Mouse (Mus musculus): Measurements from ENCODE around the gene Snrpb2. TPM values are rescaled to one million over a fixed set of nuclear protein-coding genes. Genes with fewer than 3 reads are reported as not detected.

Gene Snrpb2
- polyA plus RNA-seq, 1 experiment = 21.0 TPM

- TF ChIP-seq CEBPB (IDR thresholded peaks at IDR 0.05; ENCODE audit: insufficient read depth, poor library complexity, severe bottlenecking) (no peak), POLR2A (IDR thresholded peaks at IDR 0.05; ENCODE audit: insufficient read length, low read depth) (no peak)
- Histone ChIP-seq H3K4me2 (ENCODE audit: low read depth) (peak overlapping the region; percentile 65), H3K27me3 (ENCODE audit: control insufficient read depth, insufficient read depth, insufficient read length) (no peaks in the 10 kb centered on the region), H3K4me3 (peak overlapping the region; percentile 80), H3ac (ENCODE audit: control insufficient read depth, insufficient read length) (peak overlapping the region; percentile 74), H3K36me3 (ENCODE audit: control insufficient read depth, insufficient read depth) (peaks cover 13% of the 10 kb centered on the region), H3K79me2 (ENCODE audit: control insufficient read depth, insufficient read depth) (peaks cover 18% of the 10 kb centered on the region)
Measured at GRCm38 (mm10) chr2:143062432-143062811, 417 bp upstream of the Snrpb2 start.

GRCm38 (mm10) chr2:143065914-143066313, 3.1 kb downstream of the Snrpb2 start:
- Histone ChIP-seq H3K79me2 (ENCODE audit: control insufficient read depth, insufficient read depth) (peaks cover 18% of the 10 kb centered on the region), H3K27me3 (ENCODE audit: control insufficient read depth, insufficient read depth, insufficient read length) (no peaks in the 10 kb centered on the region), H3K4me3 (no peak overlapping the region), H3ac (ENCODE audit: control insufficient read depth, insufficient read length) (no peak overlapping the region), H3K4me2 (ENCODE audit: low read depth) (no peak overlapping the region), H3K36me3 (ENCODE audit: control insufficient read depth, insufficient read depth) (peaks cover 34% of the 10 kb centered on the region)
- no peak for TF ChIP-seq REST (IDR thresholded peaks at IDR 0.05; ENCODE audit: insufficient read depth, insufficient read length)

GRCm38 (mm10) chr2:143078198-143078851, 15.5 kb downstream of the Snrpb2 start, which contains the start of gene Otor:
Gene Otor (plus strand): TSS chr2:143078473.
- Histone ChIP-seq H3K79me2 (ENCODE audit: control insufficient read depth, insufficient read depth) (no peaks in the 10 kb centered on the region), H3K4me3 (no peak within 1 kb of the TSS), H3ac (ENCODE audit: control insufficient read depth, insufficient read length) (no peak within 1 kb of the TSS), H3K27me3 (ENCODE audit: control insufficient read depth, insufficient read depth, insufficient read length) (no peaks in the 10 kb centered on the region), H3K36me3 (ENCODE audit: control insufficient read depth, insufficient read depth) (no peaks in the 10 kb centered on the region), H3K4me2 (ENCODE audit: low read depth) (no peak within 1 kb of the TSS)
- TF ChIP-seq MYOD1 (IDR thresholded peaks at IDR 0.05; ENCODE audit: control insufficient read depth in 1 of 3, insufficient read length in 2 of 3, low read depth in 2 of 3) (no peak), MAX (IDR thresholded peaks at IDR 0.05; ENCODE audit: low read depth) (no peak), SRF (IDR thresholded peaks at IDR 0.05; ENCODE audit: control insufficient read depth, insufficient read length, low read depth) (no peak), E2F4 (IDR thresholded peaks at IDR 0.05; ENCODE audit: insufficient read depth) (no peak), TCF12 (IDR thresholded peaks at IDR 0.05; ENCODE audit: insufficient read depth, poor library complexity, severe bottlenecking) (no peak), USF1 (IDR thresholded peaks at IDR 0.05; ENCODE audit: low read depth) (no peak), MYOG (IDR thresholded peaks at IDR 0.05; ENCODE audit: control insufficient read depth in 1 of 3, insufficient read depth in 1 of 3, insufficient read length in 2 of 3, low read depth in 2 of 3) (no peak), TCF3 (IDR thresholded peaks at IDR 0.05; ENCODE audit: insufficient read length, low read depth) (no peak), CEBPB (IDR thresholded peaks at IDR 0.05; ENCODE audit: insufficient read depth, poor library complexity, severe bottlenecking) (no peak), POLR2A (IDR thresholded peaks at IDR 0.05; ENCODE audit: insufficient read length, low read depth) (no peak), POLR2AphosphoS2 (IDR thresholded peaks at IDR 0.05; ENCODE audit: insufficient read length, low read depth) (no peak), REST (IDR thresholded peaks at IDR 0.05; ENCODE audit: insufficient read depth, insufficient read length) (no peak)

GRCm38 (mm10) chr2:143081693-143082092, 18.9 kb downstream of the Snrpb2 start:
- H3ac ChIP-seq (ENCODE audit: control insufficient read depth, insufficient read length) = no peak overlapping the region
- no peaks in the 10 kb centered on the region for H3K27me3 ChIP-seq (ENCODE audit: control insufficient read depth, insufficient read depth, insufficient read length)
- no peak for TF ChIP-seq SRF (IDR thresholded peaks at IDR 0.05; ENCODE audit: control insufficient read depth, insufficient read length, low read depth)
- no peak for TF ChIP-seq POLR2AphosphoS2 (IDR thresholded peaks at IDR 0.05; ENCODE audit: insufficient read length, low read depth)
- TF ChIP-seq MYOD1 (IDR thresholded peaks at IDR 0.05; ENCODE audit: control insufficient read depth in 1 of 3, insufficient read length in 2 of 3, low read depth in 2 of 3) = no peak
- TF ChIP-seq CEBPB (IDR thresholded peaks at IDR 0.05; ENCODE audit: insufficient read depth, poor library complexity, severe bottlenecking) = no peak
- TF ChIP-seq REST (IDR thresholded peaks at IDR 0.05; ENCODE audit: insufficient read depth, insufficient read length) = no peak
- no peak for TF ChIP-seq MAX (IDR thresholded peaks at IDR 0.05; ENCODE audit: low read depth)
- TF ChIP-seq MYOG (IDR thresholded peaks at IDR 0.05; ENCODE audit: control insufficient read depth in 1 of 3, insufficient read depth in 1 of 3, insufficient read length in 2 of 3, low read depth in 2 of 3) = no peak
- no peak for TF ChIP-seq USF1 (IDR thresholded peaks at IDR 0.05; ENCODE audit: low read depth)
- no peak for TF ChIP-seq E2F4 (IDR thresholded peaks at IDR 0.05; ENCODE audit: insufficient read depth)
- TF ChIP-seq TCF12 (IDR thresholded peaks at IDR 0.05; ENCODE audit: insufficient read depth, poor library complexity, severe bottlenecking) = no peak
- TF ChIP-seq POLR2A (IDR thresholded peaks at IDR 0.05; ENCODE audit: insufficient read length, low read depth) = no peak
- H3K4me3 ChIP-seq = no peak overlapping the region
- H3K79me2 ChIP-seq (ENCODE audit: control insufficient read depth, insufficient read depth) = no peaks in the 10 kb centered on the region
- H3K36me3 ChIP-seq (ENCODE audit: control insufficient read depth, insufficient read depth) = no peaks in the 10 kb centered on the region
- peak overlapping the region; percentile 36 for H3K4me2 ChIP-seq (ENCODE audit: low read depth)

GRCm38 (mm10) chr2:143084852-143085397, 22.1 kb downstream of the Snrpb2 start:
- H3K4me2 ChIP-seq (ENCODE audit: low read depth) = no peak overlapping the region
- no peak overlapping the region for H3K4me3 ChIP-seq
- no peaks in the 10 kb centered on the region for H3K36me3 ChIP-seq (ENCODE audit: control insufficient read depth, insufficient read depth)
- no peaks in the 10 kb centered on the region for H3K79me2 ChIP-seq (ENCODE audit: control insufficient read depth, insufficient read depth)
- H3ac ChIP-seq (ENCODE audit: control insufficient read depth, insufficient read length) = no peak overlapping the region
- H3K27me3 ChIP-seq (ENCODE audit: control insufficient read depth, insufficient read depth, insufficient read length) = no peaks in the 10 kb centered on the region
- TF ChIP-seq MYOG (IDR thresholded peaks at IDR 0.05; ENCODE audit: control insufficient read depth in 1 of 3, insufficient read depth in 1 of 3, insufficient read length in 2 of 3, low read depth in 2 of 3) (no peak), POLR2AphosphoS2 (IDR thresholded peaks at IDR 0.05; ENCODE audit: insufficient read length, low read depth) (no peak), E2F4 (IDR thresholded peaks at IDR 0.05; ENCODE audit: insufficient read depth) (no peak), TCF3 (IDR thresholded peaks at IDR 0.05; ENCODE audit: insufficient read length, low read depth) (no peak), SRF (IDR thresholded peaks at IDR 0.05; ENCODE audit: control insufficient read depth, insufficient read length, low read depth) (no peak), REST (IDR thresholded peaks at IDR 0.05; ENCODE audit: insufficient read depth, insufficient read length) (no peak), MYOD1 (IDR thresholded peaks at IDR 0.05; ENCODE audit: control insufficient read depth in 1 of 3, insufficient read length in 2 of 3, low read depth in 2 of 3) (no peak), CEBPB (IDR thresholded peaks at IDR 0.05; ENCODE audit: insufficient read depth, poor library complexity, severe bottlenecking) (no peak), MAX (IDR thresholded peaks at IDR 0.05; ENCODE audit: low read depth) (no peak), TCF12 (IDR thresholded peaks at IDR 0.05; ENCODE audit: insufficient read depth, poor library complexity, severe bottlenecking) (no peak), USF1 (IDR thresholded peaks at IDR 0.05; ENCODE audit: low read depth) (no peak), POLR2A (IDR thresholded peaks at IDR 0.05; ENCODE audit: insufficient read length, low read depth) (no peak)
